Comparison of ENCODE assay signal across 30 mouse cellular contexts in genomic region chr2:140906123-140906522, GRCm38 (mm10).
"Had no signal": no experiment of that assay in that cellular context is flagged by ENCODE, and none has a peak within 500 bp of the region (broad histone marks: within the 10 kb centered on the region; RNA-seq: fewer than 3 reads in every experiment).

No protein-coding gene starts in this region.

- H3K9ac ChIP-seq: limb, embryonic 12.5 days; limb, embryonic 13.5 days; limb, embryonic 15.5 days; liver, embryonic 12.5 days; liver, embryonic 13.5 days; liver, embryonic 14.5 days; liver, embryonic 15.5 days; liver, postnatal 0 days; lung, embryonic 14.5 days; lung, embryonic 15.5 days; midbrain, embryonic 12.5 days; midbrain, embryonic 13.5 days; midbrain, embryonic 15.5 days had no signal

- H3K27me3 ChIP-seq: limb, embryonic 12.5 days; limb, embryonic 13.5 days; limb, embryonic 15.5 days; liver, embryonic 12.5 days; liver, embryonic 13.5 days; liver, embryonic 15.5 days; lung, embryonic 15.5 days; megakaryocyte, embryonic 14.5 days; midbrain, embryonic 12.5 days; midbrain, embryonic 13.5 days; midbrain, embryonic 15.5 days had no signal

- H3K4me2 ChIP-seq: limb, embryonic 12.5 days; limb, embryonic 13.5 days; limb, embryonic 15.5 days; liver, embryonic 11.5 days; liver, embryonic 12.5 days; liver, embryonic 13.5 days; liver, embryonic 15.5 days; lung, embryonic 14.5 days; lung, embryonic 15.5 days; midbrain, embryonic 11.5 days; midbrain, embryonic 12.5 days; midbrain, embryonic 13.5 days; midbrain, embryonic 15.5 days had no signal

- H3K9me3 ChIP-seq: limb, embryonic 10.5 days; limb, embryonic 12.5 days; limb, embryonic 13.5 days; limb, embryonic 15.5 days; liver, embryonic 12.5 days; liver, embryonic 13.5 days; liver, embryonic 15.5 days; lung, embryonic 15.5 days; megakaryocyte, embryonic 14.5 days; midbrain, embryonic 10.5 days; midbrain, embryonic 12.5 days; midbrain, embryonic 13.5 days; midbrain, embryonic 15.5 days had no signal

- H3K27ac ChIP-seq: left cerebral cortex, adult 2 months; limb, embryonic 10.5 days; limb, embryonic 12.5 days; limb, embryonic 13.5 days; limb, embryonic 15.5 days; liver, embryonic 12.5 days; liver, embryonic 13.5 days; liver, embryonic 14.5 days; liver, embryonic 15.5 days; lung, embryonic 15.5 days; macrophage; midbrain, embryonic 10.5 days; midbrain, embryonic 12.5 days; midbrain, embryonic 13.5 days; midbrain, embryonic 15.5 days had no signal

- H3K4me1 ChIP-seq: limb, embryonic 12.5 days; limb, embryonic 13.5 days; limb, embryonic 15.5 days; liver, embryonic 12.5 days; liver, embryonic 13.5 days; liver, embryonic 15.5 days; lung, embryonic 15.5 days; megakaryocyte, embryonic 14.5 days; midbrain, embryonic 12.5 days; midbrain, embryonic 13.5 days; midbrain, embryonic 15.5 days had no signal

- DNase-seq: left cerebral cortex, postnatal 4 days; liver; liver, embryonic 13.5 days; liver, postnatal 0 days; lung, adult 18-20 months; lung, adult 2 months; lung, embryonic 14.5 days; lung, postnatal 36 days; lung, postnatal 4 days; midbrain, embryonic 14.5 days had no signal

- H3K4me3 ChIP-seq: left cerebral cortex, adult 2 months; limb, embryonic 10.5 days; limb, embryonic 12.5 days; limb, embryonic 13.5 days; limb, embryonic 15.5 days; liver, embryonic 12.5 days; liver, embryonic 13.5 days; liver, embryonic 15.5 days; lung, embryonic 15.5 days; megakaryocyte, embryonic 14.5 days; midbrain, embryonic 10.5 days; midbrain, embryonic 12.5 days; midbrain, embryonic 13.5 days; midbrain, embryonic 15.5 days; myocyte had no signal

- ATAC-seq: liver, embryonic 12.5 days; liver, postnatal 0 days; lung, postnatal 0 days; midbrain, embryonic 13.5 days; midbrain, embryonic 15.5 days; midbrain, embryonic 16.5 days had no signal

- H3K36me3 ChIP-seq: limb, embryonic 10.5 days; limb, embryonic 12.5 days; limb, embryonic 13.5 days; limb, embryonic 15.5 days; liver, embryonic 12.5 days; liver, embryonic 13.5 days; liver, embryonic 15.5 days; lung, embryonic 15.5 days; midbrain, embryonic 10.5 days; midbrain, embryonic 12.5 days; midbrain, embryonic 13.5 days; midbrain, embryonic 15.5 days had no signal
